Mouse (Mus musculus): ENCODE results near the gene Magi2.

DNA sequence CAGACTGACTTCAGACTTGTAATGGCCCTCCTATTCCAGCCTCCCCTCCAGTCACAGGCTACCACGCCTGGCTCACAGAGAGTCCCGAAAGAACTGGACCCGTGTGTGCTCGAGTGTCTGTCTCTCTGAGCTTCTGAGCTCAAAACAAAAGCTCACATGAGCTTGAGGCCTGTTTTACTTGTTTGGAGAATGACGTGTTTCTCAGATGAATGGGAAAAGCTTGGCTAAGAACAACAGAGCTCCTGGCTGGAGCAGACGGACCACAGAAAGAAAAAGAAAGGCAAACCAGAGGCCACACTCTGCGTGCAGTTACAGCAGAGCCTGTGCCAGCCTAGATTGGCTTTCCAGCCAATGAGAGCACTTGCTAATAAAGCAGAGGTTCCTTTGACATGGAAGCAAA, 1524.9 kb downstream of the Magi2 start:
- TF ChIP-seq POLR2A (IDR thresholded peaks at IDR 0.05; ENCODE audit: extremely low read depth, insufficient read depth, low read length): no peak
- TF ChIP-seq CTCF (IDR thresholded peaks at IDR 0.05; ENCODE audit: extremely low read depth, insufficient read depth, low read length): no peak
